Mouse (Mus musculus) olfactory bulb, adult 2 months (tissue): ENCODE measurements at regions not wholly inside any gene's neighbourhood (a gene's known extent, or its start where the extent isn't known, plus 50 kb on each side); places are given as distances from the start of the nearest gene placed in this dataset.

ENCODE experiments used
- CTCF ChIP-seq: fragments of 200-500 bp; IDR thresholded peaks from 2 replicates; pipeline ENCODE4 v1.5.1; 2012; ENCODE audit warnings: low read depth, mild to moderate bottlenecking, low read length, moderate library complexity; ENCODE audit not compliant: insufficient read depth
- POLR2A ChIP-seq: fragments of 200-500 bp; IDR thresholded peaks from 2 replicates; pipeline ENCODE4 v1.6.1; 2012; ENCODE audit warnings: mild to moderate bottlenecking, low read depth, low read length, moderate library complexity; ENCODE audit not compliant: insufficient read depth

GRCm38 (mm10) chr10:20818548-20818947 lies 93.7 kb upstream of the Pde7b start:
- TF ChIP-seq POLR2A (no peak), CTCF (no peak)
